Mouse (Mus musculus) heart, embryonic 10.5 days (tissue): ENCODE measurements at regions not wholly inside any gene's neighbourhood (a gene's known extent, or its start where the extent isn't known, plus 50 kb on each side); places are given as distances from the start of the nearest gene placed in this dataset.

Source experiments
- DNase-seq: peaks from one replicate; pipeline ENCODE4 v3.0.0-alpha.2; 2017; ENCODE audit warnings: low spot score
- H3K27ac ChIP-seq: fragments of 300-500 bp; sonication (generic); 2 replicates; pipeline ENCODE4 v1.5.1; 2016; ENCODE audit warnings: mild to moderate bottlenecking
- H3K27me3 ChIP-seq: fragments of 300-500 bp; sonication (generic); 2 replicates; pipeline ENCODE4 v1.6.1; 2016; ENCODE audit warnings: mild to moderate bottlenecking; ENCODE audit not compliant: poor library complexity, insufficient read depth, severe bottlenecking
- H3K36me3 ChIP-seq: fragments of 300-500 bp; sonication (generic); 2 replicates; pipeline ENCODE4 v1.6.1; 2016; ENCODE audit warnings: mild to moderate bottlenecking, moderate library complexity
- H3K4me1 ChIP-seq: fragments of 300-500 bp; sonication (generic); 2 replicates; pipeline ENCODE4 v1.6.1; 2016; ENCODE audit warnings: mild to moderate bottlenecking
- H3K4me3 ChIP-seq: fragments of 300-500 bp; sonication (generic); 2 replicates; pipeline ENCODE4 v1.5.1; 2016; ENCODE audit warnings: mild to moderate bottlenecking, moderate library complexity
- H3K9me3 ChIP-seq: fragments of 300-500 bp; sonication (generic); 2 replicates; pipeline ENCODE4 v1.6.1; 2016; ENCODE audit warnings: mild to moderate bottlenecking, moderate library complexity
- WGBS: fragments of 180-500 bp; shearing (Covaris S2); methylation state at CpG from one replicate; pipeline ENCODE4 v1.1.7; 2016; 5-methylcytosine and 5-hydroxymethylcytosine counted together

DNA sequence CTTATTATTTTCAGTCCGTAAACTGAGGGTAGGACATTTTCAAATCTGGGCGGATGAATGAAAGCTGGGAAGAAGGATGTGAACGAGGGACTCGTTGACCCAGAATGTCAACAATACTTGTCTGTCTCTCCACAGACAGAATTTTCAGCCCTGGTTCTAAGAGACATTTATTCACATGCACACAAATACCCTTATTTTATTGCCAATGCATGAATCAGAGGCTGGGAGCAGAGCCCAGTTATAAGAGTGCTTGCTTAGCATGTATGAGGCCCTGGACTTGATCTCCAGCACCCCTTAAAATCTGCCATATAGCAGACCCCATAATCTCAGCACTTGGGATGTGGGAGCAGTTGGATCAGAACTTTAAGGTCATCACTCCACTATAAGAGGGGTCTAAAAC is 384.8 kb upstream of the Mpdz start:
- Histone ChIP-seq H3K27me3 (no peaks in the 10 kb centered on the region), H3K4me3 (no peak overlapping the region), H3K27ac (no peak overlapping the region), H3K9me3 (no peaks in the 10 kb centered on the region), H3K36me3 (no peaks in the 10 kb centered on the region), H3K4me1 (peaks cover 37% of the 10 kb centered on the region)
- 89% methylated on average over 4 of the region's 4 CpGs for WGBS
- no peak for DNase-seq

GRCm38 (mm10) chr4:81825966-81826365 is 383.4 kb upstream of the Mpdz start:
- Histone ChIP-seq H3K27ac (peak overlapping the region; percentile 64; the same call in 1 of the 2 replicates), H3K4me3 (no peak overlapping the region), H3K36me3 (no peaks in the 10 kb centered on the region), H3K27me3 (no peaks in the 10 kb centered on the region), H3K4me1 (peaks cover 37% of the 10 kb centered on the region), H3K9me3 (no peaks in the 10 kb centered on the region)
- no peak for DNase-seq

DNA sequence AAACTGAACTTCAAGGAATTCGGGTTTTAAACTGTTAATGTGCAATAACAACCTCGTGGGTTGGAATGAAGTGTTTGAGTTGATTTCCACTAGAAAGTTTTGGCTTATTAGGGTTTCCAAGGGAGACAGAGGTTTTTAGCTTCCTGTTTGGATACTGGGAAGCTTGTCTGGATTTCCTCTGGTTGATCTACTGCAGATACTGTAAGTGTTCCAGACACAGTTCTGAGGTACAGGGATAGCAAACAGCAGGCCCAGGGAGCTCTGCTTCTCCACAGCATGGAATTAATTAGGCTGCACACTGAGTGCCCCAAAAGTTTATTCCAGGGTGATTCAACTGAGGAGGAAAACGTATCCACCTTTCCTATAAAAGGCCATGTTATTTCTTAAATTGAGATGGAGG is 381.0 kb upstream of the Mpdz start:
- Histone ChIP-seq H3K36me3 (no peaks in the 10 kb centered on the region), H3K27ac (peak overlapping the region; percentile 47; the same call in 1 of the 2 replicates), H3K4me3 (no peak overlapping the region), H3K9me3 (no peaks in the 10 kb centered on the region), H3K27me3 (no peaks in the 10 kb centered on the region), H3K4me1 (peaks cover 23% of the 10 kb centered on the region)
- DNase-seq = no peak
- WGBS = 49% methylated on average over 3 of the region's 3 CpGs

DNA sequence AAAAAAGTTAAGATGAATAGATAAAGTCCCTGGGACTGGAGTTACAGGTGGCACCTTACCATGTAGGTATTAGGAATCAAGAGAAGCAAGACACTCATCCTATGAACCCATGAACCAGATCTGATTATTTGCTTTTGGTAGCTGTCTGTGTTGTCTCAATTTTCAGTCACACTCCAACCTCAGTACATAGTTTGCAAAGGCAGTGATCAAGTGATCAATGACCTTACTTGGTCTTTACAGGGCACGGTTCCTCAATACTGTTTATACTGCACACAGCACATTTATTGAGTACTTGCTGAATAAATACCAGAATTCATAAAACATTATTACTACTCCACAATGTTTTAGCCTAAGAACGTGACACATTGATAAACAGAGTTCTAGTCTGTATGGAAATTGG is 346.7 kb upstream of the Mpdz start:
- 86% methylated on average over 2 of the region's 2 CpGs for WGBS
- Histone ChIP-seq H3K4me1 (0 out of 2 replicates have a peak, but pooled peaks cover 3% of the 10 kb centered on the region), H3K36me3 (no peaks in the 10 kb centered on the region), H3K27me3 (no peaks in the 10 kb centered on the region), H3K9me3 (no peaks in the 10 kb centered on the region), H3K4me3 (no peak overlapping the region), H3K27ac (no peak overlapping the region)
- no peak for DNase-seq

- no peaks in the 10 kb centered on the region for H3K9me3 ChIP-seq
- H3K27me3 ChIP-seq = no peaks in the 10 kb centered on the region
- H3K4me3 ChIP-seq = no peak overlapping the region
- 83% methylated on average over 8 of the region's 8 CpGs for WGBS
- DNase-seq = no peak
- no peaks in the 10 kb centered on the region for H3K36me3 ChIP-seq
- 0 out of 2 replicates have a peak, but pooled peaks cover 3% of the 10 kb centered on the region for H3K4me1 ChIP-seq
- H3K27ac ChIP-seq = no peak overlapping the region
Observed at GRCm38 (mm10) chr4:81788636-81789035, 346.0 kb upstream of the Mpdz start.

DNA sequence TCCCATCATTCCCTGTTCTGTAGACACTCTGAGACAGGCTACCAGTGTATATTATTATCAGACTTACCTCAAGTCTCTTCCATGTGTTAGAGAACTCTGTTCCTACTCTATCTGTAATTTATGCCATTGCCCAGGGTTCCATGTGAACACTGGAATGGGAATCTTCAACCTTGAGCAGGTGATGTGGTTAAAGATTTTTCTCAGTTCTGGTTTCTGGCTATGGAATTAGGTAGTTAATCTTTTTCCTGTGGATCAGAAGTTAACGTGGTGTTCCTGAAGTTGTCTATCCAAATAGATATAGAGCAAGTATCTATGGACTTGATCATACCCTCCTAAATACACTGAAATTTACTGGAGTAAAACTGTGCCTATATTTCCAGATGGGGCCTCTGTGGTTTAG is 339.4 kb upstream of the Mpdz start:
- 87% methylated on average over 1 of the region's 1 CpGs for WGBS
- Histone ChIP-seq H3K36me3 (no peaks in the 10 kb centered on the region), H3K4me1 (0 out of 2 replicates have a peak, but pooled peaks cover 3% of the 10 kb centered on the region), H3K9me3 (no peaks in the 10 kb centered on the region), H3K4me3 (no peak overlapping the region), H3K27me3 (no peaks in the 10 kb centered on the region), H3K27ac (no peak overlapping the region)
- DNase-seq = no peak

DNA sequence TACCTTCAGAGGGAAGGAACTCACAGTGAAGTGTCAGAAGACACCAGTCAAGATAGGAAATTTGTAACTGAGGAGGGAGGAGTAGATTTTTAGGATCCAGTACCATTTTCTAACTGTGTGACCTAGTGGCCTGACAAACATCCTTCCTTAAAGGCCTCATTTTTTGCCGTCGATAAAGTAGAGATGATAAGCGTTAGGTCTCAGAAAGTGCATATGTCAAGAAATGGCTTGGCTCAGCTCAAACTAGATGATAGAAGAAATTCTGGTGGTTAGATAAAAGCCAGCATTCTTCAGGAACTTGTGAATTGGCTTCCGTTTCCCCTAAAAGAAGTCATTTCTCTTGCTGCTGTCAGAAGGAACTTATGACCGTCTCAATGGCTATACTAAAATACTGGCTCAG is 324.1 kb upstream of the Mpdz start:
- H3K36me3 ChIP-seq = no peaks in the 10 kb centered on the region
- whole genome bisulfite sequencing = 63% methylated on average over 5 of the region's 5 CpGs
- H3K27ac ChIP-seq = no peak overlapping the region
- no peak overlapping the region for H3K4me3 ChIP-seq
- no peaks in the 10 kb centered on the region for H3K27me3 ChIP-seq
- H3K4me1 ChIP-seq = peaks cover 23% of the 10 kb centered on the region
- no peak for DNase-seq
- H3K9me3 ChIP-seq = no peaks in the 10 kb centered on the region

- peak overlapping the region; percentile 82 for H3K27ac ChIP-seq
- no peak for DNase-seq
- no peaks in the 10 kb centered on the region for H3K36me3 ChIP-seq
- WGBS = 23% methylated on average over 11 of the region's 11 CpGs
- H3K9me3 ChIP-seq = no peaks in the 10 kb centered on the region
- peaks cover 23% of the 10 kb centered on the region for H3K4me1 ChIP-seq
- no peaks in the 10 kb centered on the region for H3K27me3 ChIP-seq
- H3K4me3 ChIP-seq = 0 out of 2 replicates have a peak overlapping the region, but pooled peaks have one; percentile 15
Observed at GRCm38 (mm10) chr4:81764026-81764867, 321.6 kb upstream of the Mpdz start.

DNA sequence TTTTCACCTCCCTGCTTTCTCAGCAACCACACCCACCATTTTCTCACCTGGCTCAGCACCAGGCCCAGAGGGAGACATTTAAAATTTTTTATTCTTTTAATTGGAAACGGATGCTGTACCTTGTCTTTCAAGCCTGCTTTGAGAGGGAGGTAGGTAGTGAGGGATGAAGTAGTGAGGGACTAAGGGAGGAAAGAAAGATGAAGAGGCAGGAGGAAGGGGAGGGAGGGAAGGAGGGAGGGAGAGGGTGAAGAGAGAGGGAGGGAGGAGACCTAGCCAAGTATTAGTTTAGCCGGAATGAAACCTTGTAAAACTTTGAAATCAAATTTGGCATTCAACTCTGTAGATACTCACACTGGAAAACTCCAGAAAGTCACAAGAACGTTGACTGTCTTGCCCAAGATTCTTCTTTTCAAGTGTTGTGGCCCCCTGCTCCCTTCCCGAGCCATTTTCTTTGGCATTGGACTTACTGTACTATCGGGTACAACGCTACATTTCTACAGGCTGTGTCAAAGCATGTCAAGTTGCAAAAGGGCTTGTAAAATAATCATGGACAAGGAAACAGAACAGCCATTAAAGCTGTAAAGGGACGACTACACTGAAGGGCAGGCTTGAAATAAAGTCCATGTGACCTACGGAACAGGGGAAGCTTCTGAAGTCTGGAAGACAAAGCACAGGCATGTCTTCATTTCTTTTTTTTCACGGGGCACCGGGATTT is 320.9 kb upstream of the Mpdz start:
- peaks cover 23% of the 10 kb centered on the region for H3K4me1 ChIP-seq
- H3K36me3 ChIP-seq = no peaks in the 10 kb centered on the region
- 46% methylated on average over 10 of the region's 10 CpGs for whole genome bisulfite sequencing
- H3K4me3 ChIP-seq = no peak overlapping the region
- peak overlapping the region; percentile 82 for H3K27ac ChIP-seq
- no peak for DNase-seq
- no peaks in the 10 kb centered on the region for H3K27me3 ChIP-seq
- no peaks in the 10 kb centered on the region for H3K9me3 ChIP-seq

DNA sequence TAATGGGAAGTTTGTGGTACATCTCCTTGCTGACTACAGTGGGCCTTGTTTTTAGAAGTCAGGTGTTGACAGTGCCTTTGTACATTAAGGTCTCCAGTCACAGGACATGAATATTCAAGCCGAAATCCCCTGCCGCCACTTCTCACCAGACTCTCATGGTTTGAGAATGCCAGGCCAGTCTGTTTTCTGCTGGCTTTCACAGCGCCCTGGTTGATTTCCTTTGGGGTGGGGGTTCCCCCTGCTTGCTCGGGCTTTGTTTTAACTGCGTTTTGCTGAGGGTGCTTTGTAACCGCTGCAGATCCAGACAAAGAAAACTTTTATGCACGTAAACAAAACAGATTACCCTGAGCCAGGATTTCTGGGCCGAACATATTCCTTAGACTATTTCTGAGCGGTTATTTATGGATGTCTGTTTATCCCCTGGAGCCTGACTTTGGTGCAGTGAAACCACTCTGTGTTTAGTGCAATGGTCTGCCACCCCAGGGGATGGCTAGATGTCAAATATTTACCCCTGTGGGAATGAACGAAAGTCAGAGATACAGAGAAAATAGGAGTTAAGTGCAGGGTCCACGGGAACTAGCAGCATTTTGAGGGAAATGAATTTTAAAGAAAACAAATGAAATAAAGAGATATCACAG is 320.1 kb upstream of the Mpdz start:
- Histone ChIP-seq H3K9me3 (no peaks in the 10 kb centered on the region), H3K36me3 (no peaks in the 10 kb centered on the region), H3K4me3 (no peak overlapping the region), H3K27ac (peak overlapping the region; percentile 82), H3K4me1 (peaks cover 23% of the 10 kb centered on the region), H3K27me3 (no peaks in the 10 kb centered on the region)
- WGBS = 39% methylated on average over 11 of the region's 11 CpGs
- no peak for DNase-seq

DNA sequence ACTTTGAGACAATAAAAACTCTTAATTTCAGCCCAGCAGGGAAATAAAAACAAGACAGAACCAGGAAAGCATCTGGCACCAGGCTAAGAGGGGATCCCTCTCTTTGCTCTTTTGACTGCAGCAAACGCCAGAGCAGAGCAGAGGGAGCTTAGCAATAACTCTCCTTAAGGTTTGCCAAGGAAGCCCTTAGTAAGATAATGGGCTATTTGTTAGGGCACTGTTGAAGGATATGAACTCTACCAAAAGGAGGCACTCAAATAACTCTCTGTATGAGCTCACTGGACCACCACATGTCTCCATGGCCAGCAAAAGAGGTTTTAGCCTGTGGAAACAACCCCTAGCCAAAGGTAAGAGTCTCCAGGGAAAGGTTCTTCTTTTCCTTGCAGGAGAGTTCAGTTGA is 315.3 kb upstream of the Mpdz start:
- WGBS = 25% methylated on average over 1 of the region's 1 CpGs
- Histone ChIP-seq H3K36me3 (no peaks in the 10 kb centered on the region), H3K9me3 (no peaks in the 10 kb centered on the region), H3K27me3 (no peaks in the 10 kb centered on the region), H3K27ac (no peak overlapping the region), H3K4me1 (peaks cover 5% of the 10 kb centered on the region), H3K4me3 (no peak overlapping the region)
- no peak for DNase-seq

DNA sequence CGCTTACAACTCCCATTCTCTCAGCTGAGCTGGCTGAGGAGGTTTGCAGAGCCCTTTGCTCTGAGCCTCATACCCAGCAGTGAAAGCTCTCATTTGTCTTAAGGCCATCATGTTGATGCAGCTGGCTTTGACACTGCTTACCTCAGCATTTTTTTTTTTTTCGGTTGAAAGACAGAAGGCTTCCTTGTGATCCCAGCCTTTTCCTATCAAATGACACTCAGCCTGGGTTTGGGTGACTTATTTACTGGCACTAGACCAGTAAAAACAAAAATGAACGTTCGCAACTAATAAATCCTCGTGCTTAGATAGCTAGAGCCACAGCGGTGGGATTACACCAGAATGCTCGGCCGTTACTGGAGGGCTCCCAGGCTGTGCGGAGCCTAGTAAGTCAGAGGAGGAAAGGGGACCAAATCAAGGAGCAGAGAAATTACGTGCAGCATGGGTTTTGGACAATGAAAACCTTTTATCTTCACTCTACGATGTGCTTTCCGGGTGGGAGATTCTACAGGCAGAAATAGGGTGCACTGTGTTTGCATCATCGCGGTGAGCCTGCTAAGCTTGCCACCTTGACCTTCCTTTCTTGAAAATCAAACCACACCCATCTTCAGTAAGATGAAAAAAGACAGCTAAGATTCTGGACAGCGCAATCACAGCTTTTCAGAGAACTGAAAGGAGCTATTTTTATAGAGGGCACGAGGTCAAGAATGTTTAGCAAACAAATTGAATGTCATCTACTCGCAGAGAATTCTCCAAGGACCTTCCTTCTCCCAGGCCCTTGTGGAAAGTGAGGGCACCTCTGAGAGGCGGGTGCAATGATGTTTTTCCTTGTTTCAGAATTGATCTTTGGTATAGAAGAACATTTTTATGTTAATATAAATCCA is 302.3 kb upstream of the Mpdz start:
- no peak for DNase-seq
- H3K27ac ChIP-seq = peak overlapping the region; percentile 72
- no peak overlapping the region for H3K4me3 ChIP-seq
- peaks cover 17% of the 10 kb centered on the region for H3K4me1 ChIP-seq
- 38% methylated on average over 18 of the region's 18 CpGs for WGBS
- H3K9me3 ChIP-seq = no peaks in the 10 kb centered on the region
- H3K36me3 ChIP-seq = no peaks in the 10 kb centered on the region
- no peaks in the 10 kb centered on the region for H3K27me3 ChIP-seq
